Mouse (Mus musculus) left cerebral cortex, postnatal 25 days (tissue): ENCODE results near the gene Aven. TPM values are rescaled to one million over a fixed set of nuclear protein-coding genes. Genes with fewer than 3 reads are reported as not detected.

Experiments used
- DNase-seq, 2 experiments: peaks; one replicate each; pipeline ENCODE4 v3.0.0; 2022; ENCODE audit warnings: low spot score in 2 of 2, mixed read lengths in 1 of 2
- intact Hi-C: fragments of 180-260 bp; cut with DNase I; formaldehyde crosslinking; loops from one replicate; pipeline ENCODE4 v1.15.1; 2025
- total RNA-seq, 2 experiments: library from RNA; stranded (reverse); gene quantifications; 2 replicates each; pipeline ENCODE4 v1.2.3; 2021

Gene Aven
- total RNA-seq, 2 experiments from 2014 or later, result 9.6 to 11.4 TPM

- DNase-seq, result peak in 1 of 2 experiments; percentile 73
- intact Hi-C loops, result loop anchor here (5.0 kb wide), 2 partner anchors 215 to 285 kb away; partner anchors contain the start of genes Gm21985 and Slc12a6
Observed at GRCm38 (mm10) chr2:112482533-112483333, 10.0 kb upstream of the Aven start.

DNA sequence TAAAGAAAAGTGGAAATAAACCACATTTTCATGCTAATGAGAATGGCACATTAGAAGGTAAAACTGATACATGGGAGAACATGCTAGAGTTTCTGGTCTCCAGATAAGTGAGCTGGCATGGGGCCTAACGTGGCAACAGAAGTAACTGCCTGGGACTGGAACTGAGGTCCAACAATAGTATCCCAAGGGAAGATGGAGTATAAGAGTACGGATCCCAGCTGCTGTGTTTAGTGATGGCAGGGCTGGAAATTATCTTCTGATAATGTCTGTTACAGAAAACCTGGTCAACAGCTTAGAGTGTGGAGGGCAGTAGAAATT lies 9.5 kb upstream of the Aven start:
- intact Hi-C loops, result loop anchor here (5.0 kb wide), 2 partner anchors 216 to 286 kb away; partner anchors contain the start of genes Gm21985 and Slc12a6
- DNase-seq, result no peak

GRCm38 (mm10) chr2:112484886-112485285 lies 7.9 kb upstream of the Aven start:
- DNase-seq, result no peak
- intact Hi-C loops, result loop anchor here (5.0 kb wide), 2 partner anchors 218 to 288 kb away; partner anchors contain the start of genes Gm21985 and Slc12a6

DNA sequence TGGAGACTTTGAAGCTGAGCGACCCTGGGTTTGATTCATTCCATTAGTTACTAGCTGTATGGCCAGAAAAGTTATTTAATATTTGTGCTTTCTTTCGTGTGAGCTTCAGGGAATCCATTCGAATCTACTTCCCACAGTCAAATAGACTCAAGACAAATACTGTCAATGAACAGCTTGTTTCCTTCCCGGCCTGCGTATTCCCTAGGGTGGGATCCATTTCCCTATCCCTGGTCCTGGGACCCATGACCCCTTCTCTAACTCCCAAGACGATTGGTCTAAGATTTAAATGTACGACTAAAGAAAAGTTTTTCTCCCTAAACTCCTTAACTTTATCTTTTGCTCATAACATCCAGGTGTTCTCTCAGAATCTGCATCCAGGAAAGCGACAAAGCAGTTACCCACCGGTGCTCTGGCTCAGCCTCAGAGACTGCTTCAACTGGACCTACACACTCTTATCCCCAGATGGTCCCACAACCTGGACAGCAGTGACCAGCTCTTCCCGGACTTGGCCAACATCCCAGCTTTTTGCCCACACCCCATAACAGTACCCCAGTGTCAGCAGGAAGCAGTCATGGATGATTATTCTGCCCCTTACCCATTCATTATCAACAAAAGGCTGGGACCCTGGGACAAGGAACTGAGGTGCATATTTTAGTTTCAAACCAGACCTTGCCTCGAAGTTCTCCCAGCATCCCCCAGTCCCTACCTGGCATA lies 2.1 kb upstream of the Aven start:
- intact Hi-C loops, result no loop called here
- DNase-seq, result no peak

DNA sequence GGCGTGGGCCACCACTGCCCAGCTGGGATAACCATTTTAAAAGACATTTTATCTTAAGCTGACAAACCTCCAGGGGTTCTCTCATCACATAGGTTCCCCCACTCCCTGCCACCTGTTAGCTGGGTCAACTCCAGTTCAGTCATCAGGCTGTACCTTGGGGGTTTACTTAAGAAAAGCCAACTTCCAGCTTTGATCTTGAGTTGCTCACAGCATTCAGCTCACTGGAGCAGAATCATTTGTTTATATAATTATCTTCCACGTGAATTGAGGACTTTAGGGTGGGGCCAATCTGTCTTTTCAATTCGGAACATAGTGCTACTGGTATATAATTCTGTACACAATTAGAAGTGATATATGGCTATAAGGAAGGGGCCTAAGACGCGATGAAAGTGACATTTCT lies 1.1 kb upstream of the Aven start:
- DNase-seq, result no peak
- intact Hi-C loops, result no loop called here

DNA sequence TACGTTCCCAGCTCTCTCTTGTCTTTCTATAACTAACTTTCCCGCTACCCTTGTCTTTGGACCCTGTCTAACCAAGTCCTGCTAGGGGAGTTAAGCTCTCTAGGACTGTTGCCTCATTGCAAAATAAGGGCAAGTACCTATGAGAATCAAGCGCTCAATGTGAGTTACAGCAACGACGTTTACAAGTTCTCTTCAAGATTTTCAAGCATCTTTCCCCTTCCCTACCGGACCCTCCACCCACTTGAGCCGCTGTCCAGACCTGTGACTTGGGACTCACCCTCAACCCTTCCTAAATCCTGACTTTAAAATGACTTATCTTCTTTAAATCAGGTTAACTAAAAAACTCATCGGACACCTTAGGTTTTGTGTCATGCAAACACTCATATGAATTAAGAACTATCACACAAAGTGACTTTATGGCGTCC lies 321 bp upstream of the Aven start:
- intact Hi-C loops, result no loop called here

GRCm38 (mm10) chr2:112493539-112494260 lies 936 bp downstream of the Aven start:
- DNase-seq, result no peak
- intact Hi-C loops, result no loop called here

More for the DNA sequence above, 321 bp upstream of the Aven start:
- DNase-seq, result no peak

- no peak for DNase-seq
- intact Hi-C loops, result no loop called here
Observed at GRCm38 (mm10) chr2:112497851-112498250, 5.1 kb downstream of the Aven start.

DNA sequence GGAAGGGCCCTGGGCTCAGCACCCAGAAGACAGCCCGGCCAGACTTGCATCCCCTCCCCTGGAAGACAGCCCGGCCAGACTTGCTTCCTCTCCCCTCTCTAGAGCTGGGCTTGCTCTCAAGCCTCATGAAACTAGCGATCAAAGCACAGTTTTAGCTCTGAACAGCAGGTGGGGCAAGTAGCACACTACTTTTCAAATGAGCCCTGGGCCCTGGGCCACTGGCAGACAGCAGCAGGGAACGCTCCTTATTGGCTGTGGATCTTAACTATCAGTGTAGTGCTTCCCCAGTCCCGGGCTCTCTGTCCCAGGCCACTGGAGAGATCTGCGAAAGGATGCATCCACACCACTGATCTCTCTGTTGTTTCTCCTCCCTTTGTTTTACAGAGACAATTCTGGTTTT lies 8.4 kb downstream of the Aven start:
- DNase-seq, result peak; percentile 80 to 87
- intact Hi-C loops, result loop anchor here (5.0 to 10.0 kb wide), 3 partner anchors 111 to 804 kb away; no protein-coding TSS in a partner anchor

GRCm38 (mm10) chr2:112503978-112504377 lies 11.2 kb downstream of the Aven start:
- DNase-seq, result no peak
- intact Hi-C loops, result loop anchor here (5.0 to 10.0 kb wide), 3 partner anchors 108 to 801 kb away; no protein-coding TSS in a partner anchor

DNA sequence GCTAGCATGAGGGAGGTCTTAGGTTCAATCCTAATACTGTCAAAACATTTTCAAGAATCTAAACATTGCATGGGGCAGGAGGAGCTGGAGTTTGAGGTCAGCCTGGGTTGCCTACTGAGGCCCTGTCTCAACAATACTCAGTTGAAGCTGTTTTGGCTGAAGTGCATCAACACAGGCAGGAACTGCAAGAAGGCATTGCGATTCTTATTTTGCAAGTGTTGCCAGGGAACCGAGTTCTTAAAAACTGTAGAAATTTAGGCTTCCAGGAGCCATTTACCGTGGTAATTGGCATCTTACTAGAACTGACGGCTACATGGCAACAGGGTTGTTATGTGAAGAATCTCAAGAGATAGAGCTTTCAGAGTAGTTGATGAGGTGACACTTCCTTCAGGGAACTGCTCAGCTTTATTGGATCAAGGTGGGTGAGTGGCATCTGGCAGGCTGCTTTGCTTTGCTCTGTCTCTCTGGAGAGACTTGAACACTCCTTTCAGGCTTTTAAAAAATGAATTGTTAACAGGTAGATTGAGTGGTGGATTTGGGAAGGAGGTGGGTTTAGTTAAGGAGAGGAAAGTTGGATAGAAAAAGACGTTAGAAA lies 14.2 kb downstream of the Aven start:
- intact Hi-C loops, result loop anchor here (10.0 kb wide), 1 partner anchor 798 kb away; no protein-coding TSS in a partner anchor
- DNase-seq, result no peak

- intact Hi-C loops, result loop anchor here (10.0 kb wide), 1 partner anchor 797 kb away; no protein-coding TSS in a partner anchor
- no peak for DNase-seq
Observed at GRCm38 (mm10) chr2:112507444-112507843, 14.7 kb downstream of the Aven start.

- intact Hi-C loops, result no loop called here
- no peak for DNase-seq
Observed at GRCm38 (mm10) chr2:112510140-112510539, 17.4 kb downstream of the Aven start.

DNA sequence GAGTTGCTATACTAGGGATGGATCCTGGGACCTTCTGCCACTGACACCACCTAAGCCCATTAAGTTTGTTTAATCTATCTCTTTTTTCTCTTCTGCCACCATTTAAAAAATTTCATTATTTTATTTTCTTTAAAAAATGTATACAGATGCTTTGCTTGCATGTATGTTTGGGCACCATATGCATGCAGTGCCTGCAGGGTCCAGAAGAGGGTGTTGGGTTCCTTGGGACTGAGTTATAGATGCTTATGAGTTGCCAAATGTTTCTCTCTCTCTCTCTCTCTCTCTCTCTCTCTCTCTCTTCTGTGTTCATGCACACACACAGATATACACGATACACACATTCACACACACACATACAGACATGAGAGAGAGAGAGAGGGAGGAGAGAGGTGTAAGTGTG lies 20.3 kb downstream of the Aven start:
- DNase-seq, result no peak

DNA sequence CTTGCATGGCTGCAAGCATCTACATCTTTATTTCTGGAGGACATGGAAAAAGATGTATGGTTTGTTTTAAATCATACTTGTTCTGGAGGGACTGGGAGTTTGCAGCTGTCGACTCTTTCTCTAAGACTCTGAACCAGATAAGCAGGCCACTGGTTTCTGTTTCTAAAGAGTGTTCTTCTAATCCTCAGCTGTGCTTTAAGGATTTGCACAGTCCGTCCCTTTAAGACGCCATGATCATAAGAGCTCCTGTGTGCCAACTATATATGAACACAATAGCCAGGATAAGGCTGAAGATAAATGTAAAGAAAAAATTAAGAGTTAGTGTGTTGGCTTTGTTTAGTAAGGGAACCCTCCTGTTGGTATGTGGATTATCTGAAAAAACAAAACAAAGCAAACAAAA lies 24.0 kb downstream of the Aven start:
- no peak for DNase-seq
- intact Hi-C loops, result no loop called here

More for the DNA sequence above, 20.3 kb downstream of the Aven start:
- intact Hi-C loops, result no loop called here

- intact Hi-C loops, result no loop called here
- no peak for DNase-seq
Observed at GRCm38 (mm10) chr2:112517218-112517617, 24.5 kb downstream of the Aven start.

DNA sequence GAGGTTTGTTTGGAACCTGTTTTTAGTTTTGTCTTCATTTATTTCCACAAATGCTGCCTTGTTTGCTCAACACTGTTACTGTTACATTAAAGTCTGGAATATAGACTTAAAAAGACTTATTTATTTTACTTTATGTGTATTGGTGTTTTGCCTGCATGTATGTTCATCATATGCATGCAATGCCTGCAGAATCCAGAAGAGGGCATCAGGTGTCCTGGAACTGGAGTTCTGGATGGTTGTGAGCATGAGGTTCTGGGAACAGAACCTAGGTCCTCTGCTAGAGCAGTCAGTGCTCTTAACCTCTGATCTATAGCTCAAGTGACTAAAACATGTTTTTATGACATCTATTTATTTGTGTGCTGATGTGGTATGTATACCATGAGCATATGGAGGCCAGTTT lies 25.8 kb downstream of the Aven start:
- intact Hi-C loops, result no loop called here
- DNase-seq, result no peak

- DNase-seq, result no peak
- intact Hi-C loops, result no loop called here
Observed at GRCm38 (mm10) chr2:112520526-112521482, 28.0 kb downstream of the Aven start.
